Mouse (Mus musculus): ENCODE results near the gene 2310034G01Rik. TPM values are rescaled to one million over a fixed set of nuclear protein-coding genes. Genes with fewer than 3 reads are reported as not detected.

The 2310034G01Rik gene
- polyA plus RNA-seq, 1 experiment from 2014 or later, result 1.7 TPM

GRCm38 (mm10) chr19:46337719-46338330, 12.3 kb downstream of the 2310034G01Rik start:
- ATAC-seq (ENCODE audit: low FRiP score), result peak; percentile 36; the same call in 1 of the 2 replicates
- peaks cover 5% of the 10 kb centered on the region for H3K4me1 ChIP-seq (replicated peaks; ENCODE audit: control insufficient read depth, insufficient read depth, low read length)
- no peaks in the 10 kb centered on the region for H3K36me3 ChIP-seq (ENCODE audit: control insufficient read depth, insufficient read depth, low read length)
- peak overlapping the region; percentile 54 for H3K27ac ChIP-seq (ENCODE audit: low read depth, low read length)
- no peak for DNase-seq (ENCODE audit: low spot score)
- WGBS, result 33% methylated on average over 15 of the region's 15 CpGs
- peak overlapping the region; percentile 64 for H3K9ac ChIP-seq (ENCODE audit: low read depth, low read length)
- H3K9me3 ChIP-seq (ENCODE audit: control insufficient read depth, low read length), result no peaks in the 10 kb centered on the region
- H3K4me3 ChIP-seq (ENCODE audit: low read depth, low read length), result peak overlapping the region; percentile 67
- H3K27me3 ChIP-seq (ENCODE audit: control insufficient read depth, insufficient read depth, low read length), result no peaks in the 10 kb centered on the region
- H3K4me2 ChIP-seq (replicated peaks; ENCODE audit: low read depth, low read length), result peak overlapping the region; percentile 79

- Histone ChIP-seq H3K27me3 (ENCODE audit: control insufficient read depth, insufficient read depth, low read length) (no peaks in the 10 kb centered on the region), H3K36me3 (ENCODE audit: control insufficient read depth, insufficient read depth, low read length) (peaks cover 5% of the 10 kb centered on the region; the same call in 1 of the 2 replicates), H3K4me3 (ENCODE audit: low read depth, low read length) (no peak overlapping the region), H3K4me1 (replicated peaks; ENCODE audit: control insufficient read depth, insufficient read depth, low read length) (peaks cover 11% of the 10 kb centered on the region), H3K9ac (ENCODE audit: low read depth, low read length) (no peak overlapping the region), H3K27ac (ENCODE audit: low read depth, low read length) (no peak overlapping the region), H3K4me2 (replicated peaks; ENCODE audit: low read depth, low read length) (no peak overlapping the region), H3K9me3 (ENCODE audit: control insufficient read depth, low read length) (no peaks in the 10 kb centered on the region)
- no peak for ATAC-seq (ENCODE audit: low FRiP score)
- WGBS, result 81% methylated on average over 3 of the region's 3 CpGs
- DNase-seq (ENCODE audit: low spot score), result no peak
Observed at GRCm38 (mm10) chr19:46333906-46334305, 16.2 kb downstream of the 2310034G01Rik start.

GRCm38 (mm10) chr19:46332721-46333339, 17.3 kb downstream of the 2310034G01Rik start:
- no peak for DNase-seq (ENCODE audit: low spot score)
- no peak overlapping the region for H3K4me3 ChIP-seq (ENCODE audit: low read depth, low read length)
- no peak overlapping the region for H3K9ac ChIP-seq (ENCODE audit: low read depth, low read length)
- 40% methylated on average over 7 of the region's 7 CpGs for WGBS
- ATAC-seq (ENCODE audit: low FRiP score), result no peak
- no peaks in the 10 kb centered on the region for H3K9me3 ChIP-seq (ENCODE audit: control insufficient read depth, low read length)
- peaks cover 5% of the 10 kb centered on the region; the same call in 1 of the 2 replicates for H3K36me3 ChIP-seq (ENCODE audit: control insufficient read depth, insufficient read depth, low read length)
- no peak overlapping the region for H3K27ac ChIP-seq (ENCODE audit: low read depth, low read length)
- H3K4me2 ChIP-seq (replicated peaks; ENCODE audit: low read depth, low read length), result no peak overlapping the region
- H3K4me1 ChIP-seq (replicated peaks; ENCODE audit: control insufficient read depth, insufficient read depth, low read length), result peaks cover 11% of the 10 kb centered on the region
- no peaks in the 10 kb centered on the region for H3K27me3 ChIP-seq (ENCODE audit: control insufficient read depth, insufficient read depth, low read length)

GRCm38 (mm10) chr19:46331936-46332335, 18.2 kb downstream of the 2310034G01Rik start:
- DNase-seq (ENCODE audit: low spot score), result no peak
- WGBS, result 85% methylated on average over 3 of the region's 3 CpGs
- H3K27me3 ChIP-seq (ENCODE audit: control insufficient read depth, insufficient read depth, low read length), result no peaks in the 10 kb centered on the region
- peaks cover 12% of the 10 kb centered on the region for H3K4me1 ChIP-seq (replicated peaks; ENCODE audit: control insufficient read depth, insufficient read depth, low read length)
- H3K9me3 ChIP-seq (ENCODE audit: control insufficient read depth, low read length), result no peaks in the 10 kb centered on the region
- no peak overlapping the region for H3K9ac ChIP-seq (ENCODE audit: low read depth, low read length)
- no peak overlapping the region for H3K4me3 ChIP-seq (ENCODE audit: low read depth, low read length)
- peaks cover 5% of the 10 kb centered on the region; the same call in 1 of the 2 replicates for H3K36me3 ChIP-seq (ENCODE audit: control insufficient read depth, insufficient read depth, low read length)
- no peak for ATAC-seq (ENCODE audit: low FRiP score)
- H3K27ac ChIP-seq (ENCODE audit: low read depth, low read length), result no peak overlapping the region
- H3K4me2 ChIP-seq (replicated peaks; ENCODE audit: low read depth, low read length), result no peak overlapping the region

GRCm38 (mm10) chr19:46331326-46331725, 18.8 kb downstream of the 2310034G01Rik start:
- Histone ChIP-seq H3K9me3 (ENCODE audit: control insufficient read depth, low read length) (no peaks in the 10 kb centered on the region), H3K36me3 (ENCODE audit: control insufficient read depth, insufficient read depth, low read length) (peaks cover 5% of the 10 kb centered on the region; the same call in 1 of the 2 replicates), H3K4me2 (replicated peaks; ENCODE audit: low read depth, low read length) (no peak overlapping the region), H3K4me1 (replicated peaks; ENCODE audit: control insufficient read depth, insufficient read depth, low read length) (peaks cover 12% of the 10 kb centered on the region), H3K27ac (ENCODE audit: low read depth, low read length) (no peak overlapping the region), H3K4me3 (ENCODE audit: low read depth, low read length) (no peak overlapping the region), H3K9ac (ENCODE audit: low read depth, low read length) (no peak overlapping the region), H3K27me3 (ENCODE audit: control insufficient read depth, insufficient read depth, low read length) (no peaks in the 10 kb centered on the region; the same call in 1 of the 2 replicates)
- no peak for ATAC-seq (ENCODE audit: low FRiP score)
- no peak for DNase-seq (ENCODE audit: low spot score)
- WGBS, result 96% methylated on average over 14 of the region's 14 CpGs

GRCm38 (mm10) chr19:46330696-46331095, 19.4 kb downstream of the 2310034G01Rik start:
- WGBS, result 95% methylated on average over 12 of the region's 12 CpGs
- H3K4me1 ChIP-seq (replicated peaks; ENCODE audit: control insufficient read depth, insufficient read depth, low read length), result peaks cover 15% of the 10 kb centered on the region
- ATAC-seq (ENCODE audit: low FRiP score) (no peak), DNase-seq (ENCODE audit: low spot score) (no peak)
- H3K36me3 ChIP-seq (ENCODE audit: control insufficient read depth, insufficient read depth, low read length), result peaks cover 5% of the 10 kb centered on the region; the same call in 1 of the 2 replicates
- H3K4me2 ChIP-seq (replicated peaks; ENCODE audit: low read depth, low read length), result no peak overlapping the region
- no peak overlapping the region for H3K27ac ChIP-seq (ENCODE audit: low read depth, low read length)
- H3K9me3 ChIP-seq (ENCODE audit: control insufficient read depth, low read length), result no peaks in the 10 kb centered on the region
- H3K27me3 ChIP-seq (ENCODE audit: control insufficient read depth, insufficient read depth, low read length), result peaks cover 5% of the 10 kb centered on the region; the same call in 1 of the 2 replicates
- H3K9ac ChIP-seq (ENCODE audit: low read depth, low read length), result no peak overlapping the region
- H3K4me3 ChIP-seq (ENCODE audit: low read depth, low read length), result no peak overlapping the region

GRCm38 (mm10) chr19:46329951-46330350, 20.2 kb downstream of the 2310034G01Rik start:
- Histone ChIP-seq H3K4me2 (replicated peaks; ENCODE audit: low read depth, low read length) (peak overlapping the region; percentile 23; the same call in 1 of the 2 replicates), H3K4me1 (replicated peaks; ENCODE audit: control insufficient read depth, insufficient read depth, low read length) (peaks cover 15% of the 10 kb centered on the region), H3K9me3 (ENCODE audit: control insufficient read depth, low read length) (no peaks in the 10 kb centered on the region), H3K9ac (ENCODE audit: low read depth, low read length) (no peak overlapping the region), H3K4me3 (ENCODE audit: low read depth, low read length) (0 out of 2 replicates have a peak overlapping the region, but pooled peaks have one; percentile 71), H3K27ac (ENCODE audit: low read depth, low read length) (no peak overlapping the region), H3K36me3 (ENCODE audit: control insufficient read depth, insufficient read depth, low read length) (peaks cover 5% of the 10 kb centered on the region; the same call in 1 of the 2 replicates), H3K27me3 (ENCODE audit: control insufficient read depth, insufficient read depth, low read length) (peaks cover 7% of the 10 kb centered on the region; the same call in 1 of the 2 replicates)
- peak; percentile 31; the same call in 1 of the 2 replicates for ATAC-seq (ENCODE audit: low FRiP score)
- 6% methylated on average over 16 of the region's 16 CpGs for WGBS
- peak; percentile 81 for DNase-seq (ENCODE audit: low spot score)

GRCm38 (mm10) chr19:46329031-46329641, 21.0 kb downstream of the 2310034G01Rik start:
- peaks cover 5% of the 10 kb centered on the region; the same call in 1 of the 2 replicates for H3K36me3 ChIP-seq (ENCODE audit: control insufficient read depth, insufficient read depth, low read length)
- peak overlapping the region; percentile 71 for H3K4me3 ChIP-seq (ENCODE audit: low read depth, low read length)
- ATAC-seq (ENCODE audit: low FRiP score) (no peak), DNase-seq (ENCODE audit: low spot score) (peak; percentile 50)
- peak overlapping the region; percentile 76 for H3K9ac ChIP-seq (ENCODE audit: low read depth, low read length)
- peak overlapping the region; percentile 95 for H3K27ac ChIP-seq (ENCODE audit: low read depth, low read length)
- 2% methylated on average over 50 of the region's 54 CpGs for whole genome bisulfite sequencing
- peaks cover 15% of the 10 kb centered on the region for H3K4me1 ChIP-seq (replicated peaks; ENCODE audit: control insufficient read depth, insufficient read depth, low read length)
- peaks cover 14% of the 10 kb centered on the region for H3K27me3 ChIP-seq (ENCODE audit: control insufficient read depth, insufficient read depth, low read length)
- H3K4me2 ChIP-seq (replicated peaks; ENCODE audit: low read depth, low read length), result peak overlapping the region; percentile 100
- no peaks in the 10 kb centered on the region for H3K9me3 ChIP-seq (ENCODE audit: control insufficient read depth, low read length)
